Mouse (Mus musculus): ENCODE data around the gene F930015N05Rik. TPM values are rescaled to one million over a fixed set of nuclear protein-coding genes. Genes with fewer than 3 reads are reported as not detected.

F930015N05Rik gene
- 0.60 TPM for polyA plus RNA-seq (2012; fragmentation: generic; extraction: Trizol)
- long read RNA-seq, experiment 1, partial matches to known transcripts: 0 of 1 reads
- long read RNA-seq, experiment 1, other reads (novel, unspliced or antisense): 0 of 1 reads
- long read RNA-seq, experiment 2, partial matches to known transcripts: 0 of 2 reads
- long read RNA-seq, experiment 2, other reads (novel, unspliced or antisense): 0 of 2 reads

GRCm38 (mm10) chr11:64436412-64436727 is at the start of gene F930015N05Rik:
Gene F930015N05Rik, minus strand, starts transcription at chr11:64436653.
- Histone ChIP-seq H3K4me3 (ENCODE audit: insufficient read depth, poor library complexity, severe bottlenecking) (peak within 1 kb of the TSS; percentile 59), H3ac (ENCODE audit: control insufficient read depth, insufficient read length, low read depth) (peak within 1 kb of the TSS; percentile 89), H3K27me3 (ENCODE audit: control insufficient read depth, insufficient read depth, insufficient read length) (no peaks in the 10 kb centered on the region), H3K79me2 (ENCODE audit: control insufficient read depth, insufficient read depth) (peaks cover 24% of the 10 kb centered on the region), H3K79me3 (ENCODE audit: low read depth) (peaks cover 5% of the 10 kb centered on the region), H3K36me3 (ENCODE audit: control insufficient read depth, insufficient read depth) (peaks cover 3% of the 10 kb centered on the region)
- TF ChIP-seq MYOD1 (IDR thresholded peaks at IDR 0.05; ENCODE audit: control insufficient read depth, insufficient read length, low read depth) (peak; percentile 70), MYOG (IDR thresholded peaks at IDR 0.05; ENCODE audit: control insufficient read depth, extremely low read depth, insufficient read length) (no peak), FOSL1 (IDR thresholded peaks at IDR 0.05; ENCODE audit: insufficient read depth, low read length, poor library complexity, severe bottlenecking) (no peak)

DNA sequence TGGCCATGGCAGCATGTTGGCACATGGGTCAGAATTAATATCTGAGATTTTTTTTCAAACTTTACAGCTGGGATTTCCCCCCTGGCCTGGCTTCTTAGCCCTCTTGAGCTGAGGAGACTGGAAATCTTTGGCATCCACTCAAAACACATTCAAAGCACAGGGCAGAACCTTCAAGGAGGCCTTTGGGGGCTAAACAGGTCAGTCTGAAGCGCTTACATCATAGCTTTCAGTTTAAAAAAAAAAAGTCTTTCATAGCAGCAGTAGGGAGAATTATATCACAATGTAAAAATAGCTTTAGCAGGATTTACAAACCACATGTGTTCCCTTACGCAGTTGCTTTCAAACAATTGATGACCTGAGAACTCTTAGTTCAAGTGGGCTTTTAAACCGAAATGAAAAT is 45.0 kb upstream of the F930015N05Rik start:
- Histone ChIP-seq H3K4me3 (ENCODE audit: insufficient read depth, poor library complexity, severe bottlenecking) (no peak overlapping the region), H3K36me3 (ENCODE audit: control insufficient read depth, insufficient read depth) (no peaks in the 10 kb centered on the region), H3K79me3 (ENCODE audit: low read depth) (no peaks in the 10 kb centered on the region), H3K79me2 (ENCODE audit: control insufficient read depth, insufficient read depth) (no peaks in the 10 kb centered on the region), H3ac (ENCODE audit: control insufficient read depth, insufficient read length, low read depth) (no peak overlapping the region), H3K27me3 (ENCODE audit: control insufficient read depth, insufficient read depth, insufficient read length) (no peaks in the 10 kb centered on the region)
- TF ChIP-seq USF1 (IDR thresholded peaks at IDR 0.05; ENCODE audit: low read depth) (no peak), MYOG (IDR thresholded peaks at IDR 0.05; ENCODE audit: control insufficient read depth, extremely low read depth, insufficient read length) (no peak), MYOD1 (IDR thresholded peaks at IDR 0.05; ENCODE audit: control insufficient read depth, insufficient read length, low read depth) (no peak), MAX (IDR thresholded peaks at IDR 0.05) (no peak), CEBPB (IDR thresholded peaks at IDR 0.05; ENCODE audit: low read depth) (no peak), CTCF (IDR thresholded peaks at IDR 0.05; ENCODE audit: control insufficient read depth, insufficient read depth, insufficient read length) (no peak), FOSL1 (IDR thresholded peaks at IDR 0.05; ENCODE audit: insufficient read depth, low read length, poor library complexity, severe bottlenecking) (no peak)

GRCm38 (mm10) chr11:64473679-64474078 is 37.2 kb upstream of the F930015N05Rik start:
- Histone ChIP-seq H3K79me3 (ENCODE audit: low read depth) (no peaks in the 10 kb centered on the region), H3K79me2 (ENCODE audit: control insufficient read depth, insufficient read depth) (no peaks in the 10 kb centered on the region), H3K27me3 (ENCODE audit: control insufficient read depth, insufficient read depth, insufficient read length) (no peaks in the 10 kb centered on the region), H3K4me3 (ENCODE audit: insufficient read depth, poor library complexity, severe bottlenecking) (no peak overlapping the region), H3ac (ENCODE audit: control insufficient read depth, insufficient read length, low read depth) (no peak overlapping the region), H3K36me3 (ENCODE audit: control insufficient read depth, insufficient read depth) (no peaks in the 10 kb centered on the region)
- TF ChIP-seq CTCF (IDR thresholded peaks at IDR 0.05; ENCODE audit: control insufficient read depth, insufficient read depth, insufficient read length) (no peak), USF1 (IDR thresholded peaks at IDR 0.05; ENCODE audit: low read depth) (no peak), MYOG (IDR thresholded peaks at IDR 0.05; ENCODE audit: control insufficient read depth, extremely low read depth, insufficient read length) (no peak), MYOD1 (IDR thresholded peaks at IDR 0.05; ENCODE audit: control insufficient read depth, insufficient read length, low read depth) (no peak), MAX (IDR thresholded peaks at IDR 0.05) (no peak), FOSL1 (IDR thresholded peaks at IDR 0.05; ENCODE audit: insufficient read depth, low read length, poor library complexity, severe bottlenecking) (no peak), CEBPB (IDR thresholded peaks at IDR 0.05; ENCODE audit: low read depth) (no peak)

DNA sequence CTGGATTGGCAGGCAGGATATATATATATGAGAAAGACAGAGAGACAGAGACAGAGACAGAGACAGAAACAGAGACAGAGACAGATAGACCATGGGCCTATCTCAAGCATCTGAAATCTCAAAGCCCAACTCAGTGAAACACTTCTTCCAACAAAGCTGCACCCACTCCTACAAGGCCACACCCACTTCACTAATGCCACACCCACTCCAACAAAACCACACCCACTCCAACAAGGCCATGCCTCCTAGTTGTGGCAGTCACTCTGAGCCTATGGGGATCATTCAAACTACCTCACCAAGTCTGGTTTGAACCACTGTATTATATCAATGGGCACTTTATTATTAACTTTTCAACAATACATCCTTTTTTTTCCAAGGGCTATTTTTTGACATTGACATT is 34.2 kb upstream of the F930015N05Rik start:
- Histone ChIP-seq H3K4me3 (ENCODE audit: insufficient read depth, poor library complexity, severe bottlenecking) (no peak overlapping the region), H3K79me3 (ENCODE audit: low read depth) (no peaks in the 10 kb centered on the region), H3K79me2 (ENCODE audit: control insufficient read depth, insufficient read depth) (no peaks in the 10 kb centered on the region), H3ac (ENCODE audit: control insufficient read depth, insufficient read length, low read depth) (no peak overlapping the region), H3K36me3 (ENCODE audit: control insufficient read depth, insufficient read depth) (no peaks in the 10 kb centered on the region), H3K27me3 (ENCODE audit: control insufficient read depth, insufficient read depth, insufficient read length) (no peaks in the 10 kb centered on the region)
- TF ChIP-seq CEBPB (IDR thresholded peaks at IDR 0.05; ENCODE audit: low read depth) (no peak), FOSL1 (IDR thresholded peaks at IDR 0.05; ENCODE audit: insufficient read depth, low read length, poor library complexity, severe bottlenecking) (no peak)

GRCm38 (mm10) chr11:64468737-64469136 is 32.3 kb upstream of the F930015N05Rik start:
- Histone ChIP-seq H3K79me3 (ENCODE audit: low read depth) (no peaks in the 10 kb centered on the region), H3K4me3 (ENCODE audit: insufficient read depth, poor library complexity, severe bottlenecking) (no peak overlapping the region), H3ac (ENCODE audit: control insufficient read depth, insufficient read length, low read depth) (no peak overlapping the region), H3K27me3 (ENCODE audit: control insufficient read depth, insufficient read depth, insufficient read length) (no peaks in the 10 kb centered on the region), H3K36me3 (ENCODE audit: control insufficient read depth, insufficient read depth) (peaks cover 6% of the 10 kb centered on the region), H3K79me2 (ENCODE audit: control insufficient read depth, insufficient read depth) (no peaks in the 10 kb centered on the region)
- TF ChIP-seq FOSL1 (IDR thresholded peaks at IDR 0.05; ENCODE audit: insufficient read depth, low read length, poor library complexity, severe bottlenecking): peak; percentile 62
- TF ChIP-seq CEBPB (IDR thresholded peaks at IDR 0.05; ENCODE audit: low read depth): no peak
- TF ChIP-seq MAX (IDR thresholded peaks at IDR 0.05): peak; percentile 73
- no peak for TF ChIP-seq MYOG (IDR thresholded peaks at IDR 0.05; ENCODE audit: control insufficient read depth, extremely low read depth, insufficient read length)
- no peak for TF ChIP-seq CTCF (IDR thresholded peaks at IDR 0.05; ENCODE audit: control insufficient read depth, insufficient read depth, insufficient read length)
- no peak for TF ChIP-seq USF1 (IDR thresholded peaks at IDR 0.05; ENCODE audit: low read depth)
- no peak for TF ChIP-seq MYOD1 (IDR thresholded peaks at IDR 0.05; ENCODE audit: control insufficient read depth, insufficient read length, low read depth)

DNA sequence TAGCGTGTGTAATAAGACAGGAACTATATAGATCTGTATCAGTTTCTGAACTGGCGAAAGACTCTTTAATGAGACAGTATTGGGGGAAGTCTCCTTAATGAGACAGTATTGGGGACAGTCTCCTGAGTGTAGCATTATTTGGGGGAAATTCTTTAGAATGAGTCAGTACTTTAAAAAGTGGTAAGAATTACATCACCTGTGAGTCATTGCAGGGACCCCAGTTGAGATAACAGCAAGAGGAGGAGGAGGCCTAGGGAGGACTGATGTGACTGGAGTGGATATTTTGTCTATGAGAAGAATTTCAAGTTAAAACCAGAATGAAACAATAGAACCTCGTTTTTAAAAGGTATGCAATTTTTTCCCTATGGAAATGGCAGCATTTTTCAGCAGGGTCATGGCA is 25.3 kb upstream of the F930015N05Rik start:
- Histone ChIP-seq H3K4me3 (ENCODE audit: insufficient read depth, poor library complexity, severe bottlenecking) (no peak overlapping the region), H3K36me3 (ENCODE audit: control insufficient read depth, insufficient read depth) (peaks cover 6% of the 10 kb centered on the region), H3ac (ENCODE audit: control insufficient read depth, insufficient read length, low read depth) (no peak overlapping the region), H3K79me3 (ENCODE audit: low read depth) (no peaks in the 10 kb centered on the region), H3K79me2 (ENCODE audit: control insufficient read depth, insufficient read depth) (no peaks in the 10 kb centered on the region), H3K27me3 (ENCODE audit: control insufficient read depth, insufficient read depth, insufficient read length) (no peaks in the 10 kb centered on the region)
- no peak for TF ChIP-seq MYOG (IDR thresholded peaks at IDR 0.05; ENCODE audit: control insufficient read depth, extremely low read depth, insufficient read length)
- TF ChIP-seq CEBPB (IDR thresholded peaks at IDR 0.05; ENCODE audit: low read depth): peak; percentile 50
- no peak for TF ChIP-seq MAX (IDR thresholded peaks at IDR 0.05)
- no peak for TF ChIP-seq USF1 (IDR thresholded peaks at IDR 0.05; ENCODE audit: low read depth)
- no peak for TF ChIP-seq MYOD1 (IDR thresholded peaks at IDR 0.05; ENCODE audit: control insufficient read depth, insufficient read length, low read depth)
- TF ChIP-seq FOSL1 (IDR thresholded peaks at IDR 0.05; ENCODE audit: insufficient read depth, low read length, poor library complexity, severe bottlenecking): peak; percentile 72
- no peak for TF ChIP-seq CTCF (IDR thresholded peaks at IDR 0.05; ENCODE audit: control insufficient read depth, insufficient read depth, insufficient read length)
